Mouse (Mus musculus): Measurements from ENCODE around the gene Slc12a6.

Slc12a6 gene

DNA sequence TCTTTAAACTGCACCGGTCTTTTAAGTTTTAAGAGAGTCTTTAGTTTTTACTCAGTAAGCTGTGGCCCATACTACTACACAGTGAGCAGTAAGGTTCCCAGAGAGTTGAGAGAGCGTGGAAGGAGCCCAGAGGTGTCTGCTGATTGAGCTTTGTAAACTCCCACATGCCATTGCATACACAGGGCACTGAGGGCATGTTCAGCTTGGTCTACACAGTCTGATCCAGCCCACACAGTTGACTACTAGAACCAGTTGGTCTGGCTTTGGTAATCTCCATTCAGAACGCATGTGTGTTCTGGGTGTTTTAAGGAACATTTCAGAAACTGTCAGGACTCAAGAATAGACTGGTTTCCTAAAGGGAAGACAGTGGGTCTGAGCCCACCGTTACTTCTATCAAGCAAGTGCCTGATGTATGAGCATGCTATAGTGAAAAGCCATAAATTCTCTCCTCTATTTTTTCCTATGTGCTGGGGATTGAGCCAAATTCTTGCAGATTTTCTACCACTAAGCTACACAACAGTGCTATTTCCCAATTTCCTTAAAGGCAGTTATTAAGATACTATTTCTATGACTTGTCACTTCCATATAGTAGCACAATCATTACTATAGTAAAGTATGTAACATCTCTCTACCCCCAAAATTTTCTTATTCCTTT is 125.8 kb downstream of the Slc12a6 start:
- no peak for DNase-seq (ENCODE audit: low spot score)

DNA sequence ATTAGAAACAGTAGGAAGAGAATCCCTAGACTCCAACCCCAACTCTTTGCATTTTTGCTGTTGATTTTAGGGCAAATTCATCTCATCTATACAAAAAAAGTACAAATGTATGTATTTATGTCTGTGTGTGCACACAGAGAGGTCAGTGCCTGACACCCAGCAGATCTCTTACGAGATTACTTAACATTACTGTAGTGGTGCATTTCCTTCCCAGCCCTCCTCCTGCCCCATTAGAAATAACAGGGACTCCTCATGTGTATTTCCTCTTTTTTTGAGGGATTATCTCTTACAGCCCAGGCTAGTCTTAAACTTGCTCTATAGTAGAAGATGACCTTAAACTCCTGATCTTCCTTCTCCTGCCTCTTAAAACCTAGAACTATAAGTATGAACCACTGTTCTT is 127.1 kb downstream of the Slc12a6 start:
- no peak for DNase-seq (ENCODE audit: low spot score)

DNA sequence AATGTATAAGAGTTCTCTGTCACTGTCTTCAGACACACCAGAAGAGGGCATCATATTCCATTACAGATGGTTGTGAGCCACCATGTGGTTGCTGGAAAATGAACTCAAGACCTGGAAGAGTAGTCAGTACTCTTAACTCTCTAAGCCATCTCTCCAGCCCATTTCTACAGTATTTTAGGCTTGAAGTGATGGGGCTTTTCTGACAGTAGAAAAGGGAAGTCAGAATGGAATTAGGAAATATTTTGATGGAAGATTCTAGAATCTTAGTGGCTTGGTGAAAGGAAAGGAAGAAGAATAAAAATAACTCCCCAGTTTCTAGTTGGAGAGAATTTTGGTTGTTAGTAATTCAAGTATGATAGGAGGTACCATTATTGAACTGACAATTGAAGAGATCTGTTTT is 128.3 kb downstream of the Slc12a6 start:
- no peak for DNase-seq (ENCODE audit: low spot score)

DNA sequence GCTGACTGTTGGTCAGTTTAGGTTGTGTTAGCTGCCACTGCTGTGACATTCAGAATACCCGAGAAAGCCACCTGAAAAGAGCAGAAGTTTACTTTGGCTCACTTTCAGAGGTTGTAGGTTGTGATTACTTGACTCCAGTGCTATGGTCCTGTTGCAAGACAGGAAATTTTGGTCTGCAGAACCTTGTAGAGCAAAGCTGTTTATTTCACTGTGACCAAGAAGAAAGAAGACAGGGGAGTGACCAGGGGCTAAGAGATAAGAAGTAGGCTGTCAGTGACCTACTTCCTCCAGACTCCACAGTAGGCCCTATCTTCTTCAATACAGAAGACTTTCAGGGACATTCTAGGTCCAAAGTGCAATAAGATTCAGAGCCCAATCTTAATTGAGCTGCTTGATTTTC is 131.0 kb downstream of the Slc12a6 start:
- DNase-seq (ENCODE audit: low spot score) = no peak

DNA sequence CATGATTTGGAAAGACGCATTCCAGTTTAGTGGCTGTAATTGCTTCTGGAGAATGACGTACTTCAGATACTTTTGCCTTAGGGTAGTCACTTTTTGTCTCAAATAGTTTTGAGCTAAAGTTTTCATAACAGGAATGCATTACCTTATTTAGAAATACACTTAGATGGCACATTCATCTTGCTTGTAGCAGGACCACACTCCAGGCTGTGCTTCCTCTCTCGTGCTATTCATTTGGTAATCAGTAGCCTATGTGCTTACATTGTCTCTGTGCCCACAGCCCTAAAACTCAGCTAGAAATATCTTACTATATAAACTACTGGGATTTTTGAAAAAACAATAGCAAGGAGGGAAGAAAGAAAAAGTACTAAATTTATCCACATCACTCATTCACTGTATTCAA is 141.4 kb downstream of the Slc12a6 start:
- no peak for DNase-seq (ENCODE audit: low spot score)

Measured in testis, postnatal 10 days (tissue).